Mouse (Mus musculus) heart, postnatal 36 days (tissue): ENCODE measurements around the gene Slit1. TPM values are rescaled to one million over a fixed set of nuclear protein-coding genes. Genes with fewer than 3 reads are reported as not detected.

Experiments
- DNase-seq, 2 experiments: peaks; one replicate each; pipeline ENCODE4 v3.0.0; 2021 to 2022
- intact Hi-C: fragments of 180-260 bp; cut with DNase I; formaldehyde crosslinking; loops from one replicate; pipeline ENCODE4 v1.15.1; 2025
- microRNA-seq, 2 experiments: library from miRNA; unstranded; fragments of <30 nt; microRNA quantifications; one replicate each; pipeline ENCODE4 v1.2.0; 2021; ENCODE audit warnings: borderline number of aligned reads in 2 of 2
- total RNA-seq, 2 experiments: library from RNA; stranded (reverse); gene quantifications; 2 replicates each; pipeline ENCODE4 v1.2.3; 2021

Slit1 gene
- total RNA-seq, 2 experiments from 2014 or later, result 0.11 TPM; not detected in 1

DNA sequence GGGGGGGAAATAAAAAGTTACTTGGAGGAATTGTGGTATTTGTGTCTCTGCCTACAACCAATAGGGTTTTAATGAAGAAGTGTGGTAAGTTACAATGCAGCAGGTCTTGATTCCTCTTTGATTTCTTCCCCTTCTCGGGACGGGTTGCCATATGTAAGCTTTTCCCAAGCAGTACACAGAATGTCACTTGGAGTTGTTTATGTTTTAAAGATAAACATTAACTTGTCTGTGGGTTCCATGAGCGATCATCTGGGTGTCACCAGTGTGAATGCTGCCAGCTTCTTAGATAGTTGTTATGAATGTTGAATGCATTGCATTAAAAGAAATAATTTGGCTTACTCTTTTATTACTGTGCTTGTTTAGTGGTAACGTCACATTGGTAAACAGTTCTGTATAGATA lies 186.0 kb downstream of the Slit1 start:
- DNase-seq, result no peak
- intact Hi-C loops, result no loop called here

DNA sequence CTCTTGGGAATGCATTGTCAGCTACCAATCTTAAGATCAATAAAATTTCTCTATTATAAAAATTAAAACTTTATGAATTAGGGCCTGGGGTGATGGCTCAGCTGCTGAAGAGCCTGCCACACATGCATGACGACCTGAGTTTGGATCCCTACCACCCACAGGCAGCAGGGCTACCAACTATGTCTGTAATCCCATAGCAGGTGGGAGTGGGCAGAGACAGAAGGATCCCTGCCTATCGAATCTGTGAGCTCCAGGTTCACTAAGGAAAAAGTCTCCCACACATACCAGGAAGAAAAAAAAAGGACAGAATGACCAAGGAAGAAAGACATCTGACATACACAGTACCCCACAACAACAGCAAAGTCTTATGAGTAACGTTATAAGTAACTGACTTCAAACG lies 186.5 kb downstream of the Slit1 start:
- intact Hi-C loops, result no loop called here
- DNase-seq, result no peak

Small RNA genes lying within 50 kb of the gene (microRNA-seq; reads per million reads assigned to microRNA genes)
- 0 to 1.3 reads per million in 2 experiments for gene Mir8091

Other genes starting within 250 kb of the Slit1 start
- gene Gm340, start 161.3 kb downstream of the Slit1 start, total RNA-seq, result 1 to 10 TPM; 8.7 to 9.0 TPM
- gene Arhgap19, start 58.4 kb upstream of the Slit1 start, total RNA-seq, result 1 to 10 TPM; 1.8 to 2.4 TPM
- 1 to 10 TPM; 4.6 to 6.2 TPM for gene Frat1, start 86.3 kb upstream of the Slit1 start, total RNA-seq
- 1 to 10 TPM; 5.0 to 7.7 TPM for gene Frat2, start 104.5 kb upstream of the Slit1 start, total RNA-seq
- 10 to 100 TPM; 17.0 to 17.3 TPM for gene Rrp12, start 152.5 kb upstream of the Slit1 start, total RNA-seq
- 10 to 100 TPM; 91.8 to 93.2 TPM for gene Pgam1, start 168.3 kb upstream of the Slit1 start, total RNA-seq
- gene Exosc1, start 189.8 kb upstream of the Slit1 start, total RNA-seq, result 10 to 100 TPM; 12.9 to 14.0 TPM
- 10 to 100 TPM; 16.2 to 17.4 TPM for gene Zdhhc16, start 189.8 kb upstream of the Slit1 start, total RNA-seq
- gene Mms19, start 237.5 kb upstream of the Slit1 start, total RNA-seq, result 10 to 100 TPM; 17.3 to 18.0 TPM
- 10 to 100 TPM; 19.6 to 21.2 TPM for gene Ubtd1, start 238.1 kb upstream of the Slit1 start, total RNA-seq